Mouse (Mus musculus) forebrain, embryonic 11.5 days (tissue): ENCODE results near the gene Saa3. TPM values are rescaled to one million over a fixed set of nuclear protein-coding genes. Genes with fewer than 3 reads are reported as not detected.
"Not testable (repeated sequence)": the region's sequence is repeated elsewhere in the genome, so short reads cannot be mapped to it uniquely, and the experiment has no call there.

Source experiments
- ATAC-seq: fragments of 200-750 bp; cut with Nextera tagmentation; replicated peaks from 2 replicates; pipeline ENCODE4 v1.8.0; 2017; ENCODE audit warnings: moderate TSS enrichment; ENCODE audit not compliant: low FRiP score
- DNase-seq: peaks from one replicate; pipeline ENCODE4 v3.0.0-alpha.2; 2017; ENCODE audit warnings: low spot score
- H3K27ac ChIP-seq: fragments of 300-500 bp; sonication (generic); 2 replicates; pipeline ENCODE4 v1.5.1; 2014; ENCODE audit warnings: low read depth, low read length
- H3K27me3 ChIP-seq: fragments of 300-500 bp; sonication (generic); 2 replicates; pipeline ENCODE4 v1.6.1; 2014; ENCODE audit warnings: mild to moderate bottlenecking, low read length, mixed read lengths; ENCODE audit not compliant: control insufficient read depth, insufficient read depth
- H3K36me3 ChIP-seq: fragments of 300-500 bp; sonication (generic); 2 replicates; pipeline ENCODE4 v1.6.1; 2014; ENCODE audit warnings: mild to moderate bottlenecking, low read length, moderate library complexity, mixed read lengths; ENCODE audit not compliant: control insufficient read depth, insufficient read depth
- H3K4me1 ChIP-seq: fragments of 300-500 bp; sonication (generic); replicated peaks from 2 replicates; pipeline ENCODE4 v1.6.1; 2014; ENCODE audit warnings: low read length, mixed read lengths; ENCODE audit not compliant: control insufficient read depth, insufficient read depth
- H3K4me2 ChIP-seq: fragments of 300-500 bp; sonication (generic); 2 replicates; pipeline ENCODE4 v1.6.1; 2014; ENCODE audit warnings: low read depth, mild to moderate bottlenecking, low read length, moderate library complexity, mixed read lengths; ENCODE audit not compliant: severe bottlenecking
- H3K4me3 ChIP-seq: fragments of 300-500 bp; sonication (generic); 2 replicates; pipeline ENCODE4 v1.5.1; 2014; ENCODE audit warnings: low read depth, low read length
- H3K9ac ChIP-seq: fragments of 300-500 bp; sonication (generic); 2 replicates; pipeline ENCODE4 v1.6.1; 2014; ENCODE audit warnings: low read length
- H3K9me3 ChIP-seq: fragments of 300-500 bp; sonication (generic); 2 replicates; pipeline ENCODE4 v1.6.1; 2016; ENCODE audit warnings: low read length, mixed read lengths; ENCODE audit not compliant: control insufficient read depth
- WGBS: fragments of 180-500 bp; shearing (Covaris S2); extraction: QIAGEN DNeasy Blood & Tissue Kit; methylation state at CpG from one replicate; pipeline ENCODE4 v1.1.7; 2014; 5-methylcytosine and 5-hydroxymethylcytosine counted together
- polyA plus RNA-seq: library from polyadenylated mRNA; unstranded; fragments of >200 nt; fragmentation: Nextera tagmentation; extraction: Ambion mirVana; gene quantifications from 2 replicates; pipeline ENCODE4 v1.2.1, GENCODE M21; 2014

Saa3 gene
- polyA plus RNA-seq, 1 experiment from 2014 or later, result not detected

DNA sequence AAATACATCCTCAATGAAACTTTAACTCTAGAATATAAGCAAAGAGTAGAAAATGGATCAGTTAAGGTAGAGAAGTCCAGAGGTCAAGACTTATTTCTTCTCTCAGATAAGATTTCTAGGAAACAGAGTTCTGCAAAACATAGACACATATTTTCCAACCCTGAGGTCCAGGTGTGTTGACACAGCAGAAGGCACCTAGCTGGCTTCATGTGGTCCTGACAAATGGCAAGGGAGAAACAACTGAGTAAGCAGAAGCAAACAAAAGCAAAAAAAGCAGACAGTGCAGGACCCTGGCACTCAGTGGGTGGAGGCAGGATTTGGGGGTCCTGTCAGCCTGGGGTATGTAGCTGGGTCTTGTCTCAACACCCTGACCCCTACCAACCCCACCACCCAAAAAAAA is 34.8 kb downstream of the Saa3 start:
- H3K27ac ChIP-seq, result no peak overlapping the region
- H3K9me3 ChIP-seq, result no peaks in the 10 kb centered on the region
- H3K27me3 ChIP-seq, result no peaks in the 10 kb centered on the region
- no peak overlapping the region for H3K4me2 ChIP-seq
- no peak overlapping the region for H3K9ac ChIP-seq
- H3K4me1 ChIP-seq, result no peaks in the 10 kb centered on the region
- DNase-seq (no peak), ATAC-seq (no peak)
- no peaks in the 10 kb centered on the region for H3K36me3 ChIP-seq
- H3K4me3 ChIP-seq, result no peak overlapping the region

DNA sequence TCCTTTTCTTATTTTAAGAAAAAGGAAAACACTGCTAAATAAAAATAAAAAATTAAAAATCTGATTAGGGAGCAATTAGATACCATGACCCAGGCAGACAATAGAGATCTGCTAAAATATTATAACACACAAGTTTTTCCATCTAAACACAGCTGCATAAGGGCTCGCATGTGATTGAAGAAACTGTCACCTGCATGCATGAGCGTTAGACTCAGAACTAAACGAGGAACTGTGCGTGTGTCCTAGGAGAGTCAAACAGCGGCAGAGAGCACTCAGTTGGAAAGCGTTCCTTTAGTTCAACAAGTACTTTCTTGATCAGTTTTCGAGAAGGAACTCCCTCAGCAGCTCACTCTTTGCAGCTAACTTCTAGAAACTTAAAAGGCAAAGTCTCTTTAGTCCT is 36.5 kb downstream of the Saa3 start:
- not testable (repeated sequence) for H3K36me3 ChIP-seq, H3K9ac ChIP-seq, H3K27ac ChIP-seq, H3K4me1 ChIP-seq, ATAC-seq, H3K4me3 ChIP-seq, H3K9me3 ChIP-seq, H3K4me2 ChIP-seq, DNase-seq, H3K27me3 ChIP-seq
- 81% methylated on average over 7 of the region's 7 CpGs for WGBS

DNA sequence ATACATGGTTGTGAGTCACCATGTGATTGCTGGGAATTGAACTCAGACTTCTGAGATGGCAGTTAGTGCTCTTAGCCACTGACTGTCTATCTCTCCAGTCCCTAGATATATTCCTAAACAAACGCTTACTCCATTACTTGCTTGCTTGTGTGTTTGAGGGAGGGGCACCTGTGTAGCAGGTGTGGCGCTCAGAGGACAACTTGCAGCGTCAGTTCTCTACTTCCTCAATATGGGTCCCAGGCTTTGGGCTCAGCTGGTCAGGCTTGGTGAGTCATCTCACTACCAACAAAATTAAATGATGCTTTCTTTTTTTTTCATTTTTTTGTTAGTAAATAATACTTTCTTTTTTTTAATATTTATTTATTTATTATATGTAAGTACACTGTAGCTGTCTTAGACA is 37.1 kb downstream of the Saa3 start:
- H3K9ac ChIP-seq, result no peak overlapping the region
- DNase-seq, result no peak
- ATAC-seq, result no peak
- no peak overlapping the region for H3K4me2 ChIP-seq
- no peaks in the 10 kb centered on the region for H3K36me3 ChIP-seq
- 90% methylated on average over 3 of the region's 3 CpGs for WGBS
- no peak overlapping the region for H3K27ac ChIP-seq
- no peaks in the 10 kb centered on the region for H3K9me3 ChIP-seq
- H3K4me3 ChIP-seq, result no peak overlapping the region
- H3K4me1 ChIP-seq, result no peaks in the 10 kb centered on the region
- no peaks in the 10 kb centered on the region for H3K27me3 ChIP-seq

DNA sequence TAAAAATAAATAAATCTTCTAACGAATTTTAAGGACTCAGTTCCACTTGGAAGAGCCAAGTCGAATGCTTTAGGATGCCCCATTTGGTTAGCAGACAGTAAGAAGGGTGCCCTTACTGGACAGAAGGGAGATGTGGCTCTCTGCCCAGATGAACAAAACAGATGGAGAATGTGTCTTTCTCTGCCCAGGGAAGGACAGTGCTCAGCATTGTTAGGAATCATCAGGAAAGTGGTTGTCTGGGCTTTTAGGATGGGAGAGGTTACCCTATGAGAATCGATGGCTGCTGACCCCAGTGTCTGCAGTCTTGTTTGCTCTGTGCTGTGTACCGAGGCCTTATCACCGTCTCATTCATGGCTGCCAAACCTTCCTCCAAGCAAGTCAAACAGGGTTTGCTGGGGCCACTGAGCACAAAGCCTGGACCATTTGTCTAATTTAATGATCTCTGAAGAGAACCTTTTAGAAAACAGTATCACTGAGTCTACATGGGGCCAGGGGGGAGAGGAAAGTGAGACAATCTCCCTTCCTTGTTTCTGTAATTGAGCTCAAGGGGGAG is 38.6 kb downstream of the Saa3 start:
- H3K36me3 ChIP-seq, result no peaks in the 10 kb centered on the region
- H3K4me2 ChIP-seq, result no peak overlapping the region
- H3K27ac ChIP-seq, result no peak overlapping the region
- DNase-seq (no peak), ATAC-seq (no peak)
- no peaks in the 10 kb centered on the region for H3K27me3 ChIP-seq
- WGBS, result 76% methylated on average over 5 of the region's 5 CpGs
- H3K9ac ChIP-seq, result no peak overlapping the region
- H3K4me3 ChIP-seq, result no peak overlapping the region
- no peaks in the 10 kb centered on the region for H3K4me1 ChIP-seq
- H3K9me3 ChIP-seq, result no peaks in the 10 kb centered on the region

DNA sequence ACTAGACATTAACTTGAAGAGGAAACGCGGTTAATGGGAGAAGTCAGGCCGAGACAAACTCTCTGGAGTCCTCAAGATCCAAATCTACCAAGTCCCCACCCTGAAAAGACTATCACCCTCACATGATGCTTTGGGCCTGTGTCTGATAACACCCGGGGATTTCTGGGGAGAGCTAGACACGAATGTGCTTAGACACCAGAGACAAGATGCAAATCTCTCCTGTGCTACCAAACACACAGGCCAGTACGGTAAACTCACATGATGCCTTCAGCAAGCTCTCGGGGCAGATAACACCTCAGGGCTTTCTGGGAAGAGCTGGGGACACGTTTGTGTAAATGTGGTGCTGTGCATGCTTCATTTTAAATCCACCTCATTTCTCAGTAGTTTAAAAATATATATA is 39.6 kb downstream of the Saa3 start:
- Histone ChIP-seq H3K4me1 (no peaks in the 10 kb centered on the region), H3K9ac (no peak overlapping the region), H3K9me3 (no peaks in the 10 kb centered on the region), H3K36me3 (no peaks in the 10 kb centered on the region), H3K27ac (no peak overlapping the region), H3K4me2 (no peak overlapping the region), H3K27me3 (no peaks in the 10 kb centered on the region), H3K4me3 (no peak overlapping the region)
- DNase-seq (no peak), ATAC-seq (no peak)
- 90% methylated on average over 8 of the region's 8 CpGs for WGBS

DNA sequence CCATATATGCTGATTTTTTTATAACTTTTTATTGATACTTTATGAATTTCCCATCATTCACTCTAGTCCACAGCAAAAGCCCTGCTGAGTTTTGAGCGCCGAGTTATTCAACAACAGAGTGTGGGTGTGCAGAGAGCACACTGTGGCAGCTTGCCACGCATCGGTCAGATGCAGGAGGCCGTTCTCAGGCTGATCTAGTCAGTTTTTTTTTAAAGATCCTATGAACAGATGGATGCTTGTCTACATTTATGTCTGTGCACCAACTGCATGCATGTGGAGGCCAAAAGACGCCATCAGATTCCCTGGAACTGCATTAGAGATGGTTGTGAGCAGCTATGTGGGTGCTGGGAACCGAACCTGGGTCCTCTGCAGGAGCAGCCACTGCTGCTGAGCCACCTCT is 40.4 kb downstream of the Saa3 start:
- 91% methylated on average over 7 of the region's 7 CpGs for WGBS

DNA sequence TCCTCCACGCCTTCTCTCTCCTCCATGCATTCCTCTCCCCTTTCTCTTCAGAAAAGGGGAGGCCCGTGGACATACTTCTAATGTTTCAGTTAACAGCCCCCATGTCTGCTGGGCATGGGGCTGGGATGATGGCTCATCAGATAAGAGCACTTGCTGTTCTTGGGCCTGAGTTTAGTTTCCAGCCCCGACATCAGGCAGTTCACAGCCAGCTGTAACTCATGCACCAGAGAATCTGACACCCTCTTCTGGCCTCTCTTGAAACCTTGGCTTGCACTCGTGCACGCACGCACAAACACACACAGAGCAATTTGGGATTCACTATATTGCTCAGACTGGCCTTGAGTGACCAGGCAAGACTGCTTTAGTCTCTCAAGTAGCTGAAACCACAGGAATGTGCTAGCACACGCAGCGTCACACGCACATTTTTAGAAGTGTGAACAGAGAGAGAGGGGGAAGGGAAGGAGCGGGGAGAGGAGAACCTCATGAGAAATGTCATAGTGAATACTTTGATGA is 43.3 kb downstream of the Saa3 start, which contains the start of gene Tph1:
Tph1 (minus strand) TSS at position 378 of the 513 bp plus-strand sequence.
- 65% methylated on average over 9 of the region's 10 CpGs for WGBS
- no peak within 1 kb of the TSS for H3K4me2 ChIP-seq
- no peak within 1 kb of the TSS for H3K4me3 ChIP-seq
- no peaks in the 10 kb centered on the region; the same call in 1 of the 2 replicates for H3K4me1 ChIP-seq
- no peak within 1 kb of the TSS for H3K9ac ChIP-seq
- H3K27me3 ChIP-seq, result peaks cover under 1% of the 10 kb centered on the region; the same call in 1 of the 2 replicates
- H3K27ac ChIP-seq, result no peak within 1 kb of the TSS
- H3K36me3 ChIP-seq, result no peaks in the 10 kb centered on the region
- no peak for ATAC-seq
- no peaks in the 10 kb centered on the region for H3K9me3 ChIP-seq
- DNase-seq, result no peak

More for the DNA sequence above, 40.4 kb downstream of the Saa3 start:
- H3K27ac ChIP-seq, result no peak overlapping the region
- H3K9me3 ChIP-seq, result no peaks in the 10 kb centered on the region
- ATAC-seq (no peak), DNase-seq (no peak)
- no peak overlapping the region for H3K9ac ChIP-seq
- H3K36me3 ChIP-seq, result no peaks in the 10 kb centered on the region
- no peaks in the 10 kb centered on the region for H3K27me3 ChIP-seq
- no peak overlapping the region for H3K4me3 ChIP-seq
- H3K4me1 ChIP-seq, result no peaks in the 10 kb centered on the region
- no peak overlapping the region for H3K4me2 ChIP-seq

DNA sequence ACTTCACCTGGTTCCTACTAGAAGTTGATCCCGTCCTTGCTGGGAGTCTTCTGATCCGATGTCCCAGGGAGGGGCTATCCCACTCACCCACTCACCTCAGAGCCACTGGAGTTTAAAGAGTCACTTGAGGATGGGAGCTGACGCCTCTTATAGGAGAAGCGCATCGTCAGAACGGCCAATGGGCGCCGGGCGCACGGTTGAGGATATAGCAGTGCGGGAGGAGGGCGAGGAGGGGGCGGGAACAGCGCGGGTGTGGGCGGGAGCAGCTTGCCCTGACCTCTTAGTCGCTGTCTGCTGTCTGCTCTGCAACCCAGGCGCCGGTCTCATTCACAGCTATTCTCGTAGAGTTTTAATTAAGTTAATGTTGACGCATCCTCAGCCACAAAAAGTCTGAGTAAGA is 48.2 kb downstream of the Saa3 start:
- ATAC-seq (no peak; the same call in 1 of the 2 replicates), DNase-seq (peak; percentile 59)
- under 1% methylated on average over 21 of the region's 21 CpGs for WGBS
- no peak overlapping the region for H3K9ac ChIP-seq
- H3K9me3 ChIP-seq, result no peaks in the 10 kb centered on the region
- H3K4me2 ChIP-seq, result peak overlapping the region; percentile 38; the same call in 1 of the 2 replicates
- H3K36me3 ChIP-seq, result no peaks in the 10 kb centered on the region
- H3K27ac ChIP-seq, result no peak overlapping the region
- no peak overlapping the region for H3K4me3 ChIP-seq
- H3K4me1 ChIP-seq, result no peaks in the 10 kb centered on the region; the same call in 1 of the 2 replicates
- peaks cover 7% of the 10 kb centered on the region for H3K27me3 ChIP-seq

DNA sequence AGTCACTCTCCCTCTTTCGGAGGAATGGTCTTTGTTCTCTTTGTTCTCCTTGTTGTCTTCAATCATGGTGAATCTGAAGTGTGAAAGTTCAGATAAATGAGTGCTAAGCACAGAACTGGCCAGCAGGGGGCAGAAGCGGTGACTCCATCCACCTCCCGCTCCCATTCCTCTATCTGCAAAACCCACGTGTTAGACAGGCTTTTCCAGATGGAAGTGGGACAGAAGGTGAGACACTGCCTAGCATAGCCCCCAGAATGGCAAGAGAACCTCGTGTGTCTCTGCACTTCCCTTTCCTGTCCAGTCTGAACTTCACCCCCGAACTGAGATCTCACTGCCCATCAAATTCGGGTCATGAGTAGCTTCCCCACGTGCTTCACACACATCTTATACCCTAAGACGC is 50.3 kb downstream of the Saa3 start:
- WGBS, result 35% methylated on average over 9 of the region's 9 CpGs

More for the DNA sequence above, 50.3 kb downstream of the Saa3 start:
- no peak overlapping the region for H3K27ac ChIP-seq
- no peaks in the 10 kb centered on the region; the same call in 1 of the 2 replicates for H3K4me1 ChIP-seq
- no peak for ATAC-seq
- no peaks in the 10 kb centered on the region for H3K9me3 ChIP-seq
- H3K4me3 ChIP-seq, result no peak overlapping the region
- no peaks in the 10 kb centered on the region for H3K36me3 ChIP-seq
- DNase-seq, result peak; percentile 79
- no peak overlapping the region for H3K9ac ChIP-seq
- H3K27me3 ChIP-seq, result peaks cover 7% of the 10 kb centered on the region
- H3K4me2 ChIP-seq, result no peak overlapping the region
